Mouse (Mus musculus): ENCODE data around the gene Gpat3.

Gpat3 gene

GRCm38 (mm10) chr5:100915411-100915810, 69.9 kb downstream of the Gpat3 start:
- no peak for DNase-seq (ENCODE audit: low spot score in 2 of 2)

DNA sequence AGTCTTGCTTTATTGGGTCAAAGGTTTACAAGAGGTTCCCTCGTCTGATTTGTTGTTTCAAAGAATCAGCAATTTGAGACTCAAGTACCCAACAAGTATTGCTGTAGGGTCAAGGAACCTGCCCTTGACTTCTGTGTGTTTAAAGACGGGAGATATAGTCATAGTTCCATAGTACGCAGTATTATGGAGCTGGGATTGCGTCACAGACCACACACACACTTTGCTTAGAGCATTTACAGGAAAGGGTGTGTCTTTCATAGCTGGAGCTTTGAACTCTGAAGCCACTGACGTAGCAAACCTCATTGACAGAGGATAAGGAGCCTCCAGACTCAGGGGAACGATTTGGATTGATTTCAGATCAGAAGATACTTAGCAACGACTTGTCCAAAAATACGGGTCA, 70.9 kb downstream of the Gpat3 start:
- no peak for DNase-seq (ENCODE audit: low spot score in 2 of 2)

DNA sequence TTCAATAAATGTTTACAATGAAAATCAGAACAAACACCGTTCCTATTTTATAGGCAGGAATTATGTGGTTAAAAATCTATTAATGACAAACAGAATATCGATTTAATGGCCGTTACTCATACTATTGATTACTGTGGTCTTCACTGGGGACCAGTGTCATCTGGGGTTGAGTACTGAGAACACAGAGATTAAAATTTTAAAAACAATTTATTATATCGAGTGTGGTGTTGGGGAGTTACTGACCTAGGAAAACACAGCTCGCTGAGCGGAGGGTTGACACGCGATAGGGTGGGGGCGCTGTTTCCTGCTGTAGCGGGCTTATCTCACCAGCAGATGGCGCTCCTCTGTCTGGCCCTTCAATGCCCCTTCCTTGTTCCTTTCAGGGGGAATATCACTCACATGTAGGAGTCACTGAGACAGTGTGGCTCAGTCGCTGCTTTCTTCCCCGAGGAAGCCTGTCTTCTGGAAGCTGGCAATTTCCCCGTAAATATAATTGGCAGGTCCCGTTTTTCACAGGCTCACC, 71.8 kb downstream of the Gpat3 start:
- DNase-seq (ENCODE audit: low spot score in 2 of 2) = peak; percentile 41 to 78

DNA sequence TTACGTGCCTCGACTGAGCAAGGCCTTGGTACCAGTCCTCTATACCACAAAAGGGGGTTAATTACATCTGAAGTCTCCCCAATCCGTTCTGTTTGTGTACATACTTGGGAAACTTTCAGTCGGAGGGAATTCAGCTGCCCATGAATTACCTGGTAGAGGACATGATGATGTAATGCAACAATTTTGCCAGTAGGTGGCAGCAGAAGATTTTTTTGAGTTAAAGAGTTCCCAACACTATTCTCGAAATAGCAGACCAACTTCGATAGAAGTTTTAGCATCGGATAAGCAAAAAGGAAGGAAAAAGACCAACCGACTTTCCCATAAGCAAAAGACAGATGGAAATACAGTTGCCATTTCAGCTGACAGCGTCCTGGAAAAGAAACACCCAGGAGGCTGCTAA, 73.6 kb downstream of the Gpat3 start:
- DNase-seq (ENCODE audit: low spot score in 2 of 2) = peak; percentile 17 to 60

- DNase-seq (ENCODE audit: low spot score in 2 of 2) = no peak
Observed at GRCm38 (mm10) chr5:100929698-100930097, 84.2 kb downstream of the Gpat3 start.

- DNase-seq (ENCODE audit: low spot score in 2 of 2) = no peak
Observed at GRCm38 (mm10) chr5:100943716-100944115, 98.2 kb downstream of the Gpat3 start.

- no peak for DNase-seq (ENCODE audit: low spot score in 2 of 2)
Observed at GRCm38 (mm10) chr5:100945336-100945735, 99.8 kb downstream of the Gpat3 start.
